ENCODE assay signal across 26 mouse cellular contexts in the genomic region with DNA sequence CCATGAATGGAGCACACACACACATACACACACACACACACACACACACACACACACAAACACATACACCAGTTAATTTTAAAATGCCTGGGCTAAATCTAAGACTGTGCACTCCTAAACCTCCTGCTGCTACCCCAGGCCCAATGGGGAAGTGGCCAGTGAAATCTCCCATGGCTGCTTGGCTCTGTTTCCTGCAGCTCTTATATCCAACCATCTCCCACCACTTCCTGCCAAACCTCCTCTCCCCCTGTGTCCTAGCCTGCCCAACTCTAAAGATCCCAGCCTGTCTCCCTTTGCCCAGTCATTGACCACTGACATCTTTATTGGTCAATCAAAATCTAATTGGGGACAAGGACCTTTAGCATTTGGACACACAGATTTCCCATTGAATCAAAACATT.
"Had no signal": no experiment of that assay in that cellular context is flagged by ENCODE, and none has a peak within 500 bp of the region (broad histone marks: within the 10 kb centered on the region; RNA-seq: fewer than 3 reads in every experiment).

No protein-coding gene starts in this region.

- H3K4me2 ChIP-seq: heart, embryonic 15.5 days; hindbrain, embryonic 13.5 days; hindbrain, embryonic 15.5 days; kidney, embryonic 15.5 days; limb, embryonic 12.5 days; liver, embryonic 11.5 days; liver, embryonic 13.5 days had no signal

- ATAC-seq: hindbrain, postnatal 0 days; intestine, embryonic 16.5 days had no signal

- H3K9ac ChIP-seq: heart, embryonic 13.5 days; heart, embryonic 15.5 days; hindbrain, embryonic 13.5 days; hindbrain, embryonic 15.5 days; kidney, embryonic 15.5 days; limb, embryonic 12.5 days; liver, embryonic 13.5 days had no signal

- H3K27ac ChIP-seq: heart, embryonic 10.5 days; heart, embryonic 13.5 days; heart, embryonic 15.5 days; hindbrain, embryonic 13.5 days; hindbrain, embryonic 15.5 days; hindbrain, postnatal 0 days; kidney, embryonic 15.5 days; layer of hippocampus, adult 2 months; left cerebral cortex, adult 2 months; limb, embryonic 10.5 days; limb, embryonic 12.5 days; liver, embryonic 13.5 days had no signal

- H3K4me3 ChIP-seq: heart, embryonic 10.5 days; heart, embryonic 13.5 days; heart, embryonic 15.5 days; hindbrain, embryonic 13.5 days; hindbrain, embryonic 15.5 days; kidney, embryonic 15.5 days; layer of hippocampus, adult 2 months; left cerebral cortex, adult 2 months; limb, embryonic 10.5 days; limb, embryonic 12.5 days; liver, embryonic 13.5 days had no signal

- H3K9me3 ChIP-seq: heart, embryonic 10.5 days; heart, embryonic 13.5 days; heart, embryonic 15.5 days; hindbrain, embryonic 13.5 days; hindbrain, embryonic 15.5 days; kidney, embryonic 15.5 days; limb, embryonic 10.5 days; limb, embryonic 12.5 days; liver, embryonic 13.5 days had no signal

- DNase-seq: gastrocnemius, postnatal 14 days; gastrocnemius, postnatal 36 days; heart, adult 18-20 months; heart, postnatal 14 days; heart, postnatal 36 days; kidney, adult 11 months; kidney, adult 2 months; kidney, adult 9 months; kidney, postnatal 10 days; kidney, postnatal 25 days; kidney, postnatal 4 days; liver; liver, embryonic 13.5 days had no signal

- H3K36me3 ChIP-seq: heart, embryonic 10.5 days; heart, embryonic 13.5 days; heart, embryonic 15.5 days; hindbrain, embryonic 13.5 days; hindbrain, embryonic 15.5 days; kidney, embryonic 15.5 days; limb, embryonic 10.5 days; limb, embryonic 12.5 days; liver, embryonic 13.5 days had no signal

- H3K4me1 ChIP-seq: heart, embryonic 15.5 days; liver, embryonic 13.5 days had no signal

- H3K27me3 ChIP-seq: heart, embryonic 13.5 days; heart, embryonic 15.5 days; hindbrain, embryonic 13.5 days; hindbrain, embryonic 15.5 days; kidney, embryonic 15.5 days; limb, embryonic 12.5 days had no signal
